Mouse (Mus musculus) liver, embryonic 11.5 days (tissue): ENCODE results near the gene Tmbim6. TPM values are rescaled to one million over a fixed set of nuclear protein-coding genes. Genes with fewer than 3 reads are reported as not detected.

Source experiments
- ATAC-seq: fragments of 200-750 bp; cut with Nextera tagmentation; replicated peaks from 2 replicates; pipeline ENCODE4 v1.8.0; 2017; ENCODE audit warnings: moderate number of reproducible peaks, mild to moderate bottlenecking, moderate TSS enrichment, moderate library complexity; ENCODE audit not compliant: low FRiP score
- DNase-seq: peaks from one replicate; pipeline ENCODE4 v3.0.0-alpha.2; 2017; ENCODE audit warnings: low spot score
- H3K27ac ChIP-seq: fragments of 300-500 bp; sonication (generic); 2 replicates; pipeline ENCODE4 v1.5.1; 2014; ENCODE audit warnings: mild to moderate bottlenecking, low read depth, low read length, control low read depth
- H3K27me3 ChIP-seq: fragments of 300-500 bp; sonication (generic); replicated peaks from 2 replicates; pipeline ENCODE4 v1.6.1; 2014; ENCODE audit warnings: low read length, mixed read lengths; ENCODE audit not compliant: control insufficient read depth, insufficient read depth
- H3K36me3 ChIP-seq: fragments of 300-500 bp; sonication (generic); 2 replicates; pipeline ENCODE4 v1.6.1; 2014; ENCODE audit warnings: mild to moderate bottlenecking, low read length, moderate library complexity, mixed read lengths; ENCODE audit not compliant: control insufficient read depth, insufficient read depth
- H3K4me1 ChIP-seq: fragments of 300-500 bp; sonication (generic); replicated peaks from 2 replicates; pipeline ENCODE4 v1.6.1; 2014; ENCODE audit warnings: low read length, mixed read lengths; ENCODE audit not compliant: control insufficient read depth, insufficient read depth
- H3K4me2 ChIP-seq: fragments of 300-500 bp; sonication (generic); 2 replicates; pipeline ENCODE4 v1.6.1; 2014; ENCODE audit warnings: mild to moderate bottlenecking, control low read depth, moderate library complexity
- H3K4me3 ChIP-seq: fragments of 300-500 bp; sonication (generic); 2 replicates; pipeline ENCODE4 v1.5.1; 2014; ENCODE audit warnings: low read depth, low read length, control low read depth
- H3K9ac ChIP-seq: fragments of 300-500 bp; sonication (generic); 2 replicates; pipeline ENCODE4 v1.6.1; 2014; ENCODE audit warnings: low read depth, low read length, control low read depth
- H3K9me3 ChIP-seq: fragments of 300-500 bp; sonication (generic); 2 replicates; pipeline ENCODE4 v1.6.1; 2016; ENCODE audit warnings: low read length, inconsistent platforms, mixed read lengths; ENCODE audit not compliant: control insufficient read depth
- WGBS: fragments of 180-500 bp; shearing (Covaris S2); extraction: QIAGEN DNeasy Blood & Tissue Kit; methylation state at CpG from one replicate; pipeline ENCODE4 v1.1.7; 2014; 5-methylcytosine and 5-hydroxymethylcytosine counted together
- polyA plus RNA-seq: library from polyadenylated mRNA; unstranded; fragments of >200 nt; fragmentation: Nextera tagmentation; extraction: Ambion mirVana; gene quantifications from 2 replicates; pipeline ENCODE4 v1.2.1, GENCODE M21; 2014

Gene Tmbim6
- polyA plus RNA-seq, 1 experiment from 2014 or later, result 256 TPM

GRCm38 (mm10) chr15:99405150-99405549, 12.5 kb downstream of the Tmbim6 start:
- H3K4me1 ChIP-seq, result 0 out of 2 replicates have a peak, but pooled peaks cover 3% of the 10 kb centered on the region
- no peak for DNase-seq
- H3K27me3 ChIP-seq, result no peaks in the 10 kb centered on the region
- H3K9me3 ChIP-seq, result no peaks in the 10 kb centered on the region
- no peak overlapping the region for H3K9ac ChIP-seq
- no peak overlapping the region for H3K4me3 ChIP-seq
- 90% methylated on average over 9 of the region's 9 CpGs for WGBS
- no peak overlapping the region for H3K4me2 ChIP-seq
- no peak for ATAC-seq
- peaks cover 46% of the 10 kb centered on the region for H3K36me3 ChIP-seq
- no peak overlapping the region for H3K27ac ChIP-seq

GRCm38 (mm10) chr15:99406986-99407570, 14.4 kb downstream of the Tmbim6 start:
- Histone ChIP-seq H3K4me1 (no peaks in the 10 kb centered on the region; the same call in 1 of the 2 replicates), H3K4me2 (no peak overlapping the region), H3K9ac (no peak overlapping the region), H3K27ac (no peak overlapping the region), H3K27me3 (no peaks in the 10 kb centered on the region), H3K36me3 (peaks cover 46% of the 10 kb centered on the region), H3K4me3 (no peak overlapping the region), H3K9me3 (no peaks in the 10 kb centered on the region)
- ATAC-seq (no peak), DNase-seq (no peak)
- 91% methylated on average over 15 of the region's 15 CpGs for WGBS

GRCm38 (mm10) chr15:99408845-99409244, 16.2 kb downstream of the Tmbim6 start:
- 91% methylated on average over 9 of the region's 9 CpGs for WGBS
- ATAC-seq, result no peak

GRCm38 (mm10) chr15:99411747-99412146, 19.1 kb downstream of the Tmbim6 start:
- no peak overlapping the region for H3K27ac ChIP-seq
- ATAC-seq (no peak), DNase-seq (no peak)
- no peak overlapping the region for H3K9ac ChIP-seq
- no peak overlapping the region for H3K4me3 ChIP-seq
- peaks cover 20% of the 10 kb centered on the region for H3K36me3 ChIP-seq
- H3K4me2 ChIP-seq, result no peak overlapping the region
- 54% methylated on average over 14 of the region's 14 CpGs for WGBS
- H3K9me3 ChIP-seq, result no peaks in the 10 kb centered on the region
- H3K4me1 ChIP-seq, result peaks cover 5% of the 10 kb centered on the region; the same call in 1 of the 2 replicates
- no peaks in the 10 kb centered on the region for H3K27me3 ChIP-seq

More at GRCm38 (mm10) chr15:99408845-99409244, 16.2 kb downstream of the Tmbim6 start:
- Histone ChIP-seq H3K27ac (no peak overlapping the region), H3K4me2 (no peak overlapping the region), H3K4me1 (no peaks in the 10 kb centered on the region; the same call in 1 of the 2 replicates), H3K4me3 (no peak overlapping the region), H3K9me3 (no peaks in the 10 kb centered on the region), H3K36me3 (peaks cover 40% of the 10 kb centered on the region), H3K9ac (no peak overlapping the region), H3K27me3 (no peaks in the 10 kb centered on the region)
- no peak for DNase-seq

GRCm38 (mm10) chr15:99415793-99416192, 23.1 kb downstream of the Tmbim6 start:
- peaks cover 14% of the 10 kb centered on the region for H3K4me1 ChIP-seq
- no peaks in the 10 kb centered on the region for H3K36me3 ChIP-seq
- H3K9me3 ChIP-seq, result no peaks in the 10 kb centered on the region
- ATAC-seq, result no peak
- H3K4me3 ChIP-seq, result no peak overlapping the region
- peak overlapping the region; percentile 49 for H3K4me2 ChIP-seq
- WGBS, result 10% methylated on average over 2 of the region's 2 CpGs
- no peak for DNase-seq
- no peak overlapping the region for H3K27ac ChIP-seq
- H3K27me3 ChIP-seq, result no peaks in the 10 kb centered on the region
- no peak overlapping the region for H3K9ac ChIP-seq

- Histone ChIP-seq H3K27ac (no peak overlapping the region), H3K9ac (no peak overlapping the region), H3K27me3 (no peaks in the 10 kb centered on the region), H3K9me3 (no peaks in the 10 kb centered on the region), H3K4me2 (peak overlapping the region; percentile 49), H3K4me3 (no peak overlapping the region), H3K36me3 (0 out of 2 replicates have a peak, but pooled peaks cover 3% of the 10 kb centered on the region), H3K4me1 (peaks cover 20% of the 10 kb centered on the region)
- DNase-seq (peak; percentile 73), ATAC-seq (peak; percentile 49)
- WGBS, result 19% methylated on average over 13 of the region's 13 CpGs
Measured at GRCm38 (mm10) chr15:99416348-99416882, 23.7 kb downstream of the Tmbim6 start.

GRCm38 (mm10) chr15:99416957-99417356, 24.3 kb downstream of the Tmbim6 start:
- Histone ChIP-seq H3K27ac (no peak overlapping the region), H3K36me3 (0 out of 2 replicates have a peak, but pooled peaks cover 3% of the 10 kb centered on the region), H3K9me3 (no peaks in the 10 kb centered on the region), H3K4me1 (peaks cover 22% of the 10 kb centered on the region), H3K4me2 (no peak overlapping the region), H3K4me3 (no peak overlapping the region), H3K27me3 (no peaks in the 10 kb centered on the region), H3K9ac (no peak overlapping the region)
- no peak for ATAC-seq
- 36% methylated on average over 4 of the region's 4 CpGs for WGBS
- DNase-seq, result no peak

GRCm38 (mm10) chr15:99417692-99418271, 25.1 kb downstream of the Tmbim6 start:
- Histone ChIP-seq H3K9me3 (no peaks in the 10 kb centered on the region), H3K36me3 (0 out of 2 replicates have a peak, but pooled peaks cover 3% of the 10 kb centered on the region), H3K4me2 (no peak overlapping the region), H3K27ac (no peak overlapping the region), H3K27me3 (no peaks in the 10 kb centered on the region), H3K9ac (no peak overlapping the region), H3K4me3 (no peak overlapping the region), H3K4me1 (peaks cover 22% of the 10 kb centered on the region)
- no peak for ATAC-seq
- DNase-seq, result no peak
- 25% methylated on average over 17 of the region's 17 CpGs for WGBS
